Mouse (Mus musculus): ENCODE results near the gene Cdk9. TPM values are rescaled to one million over a fixed set of nuclear protein-coding genes. Genes with fewer than 3 reads are reported as not detected.

Gene Cdk9
- total and polyA plus RNA-seq, 3 experiments, result 30.9 to 125 TPM; not detected in 1

- DNase-seq (ENCODE audit: low read depth, low spot score), result no peak
- H3K4me1 ChIP-seq (ENCODE audit: control insufficient read depth in 1 of 2, insufficient read depth in 2 of 2, low read length in 2 of 2), result no peaks in the 10 kb centered on the region
- H3K9ac ChIP-seq (ENCODE audit: control insufficient read depth, low read depth, low read length, poor library complexity, severe bottlenecking), result no peak overlapping the region
- no peaks in the 10 kb centered on the region for H3K79me2 ChIP-seq (ENCODE audit: control insufficient read depth, insufficient read depth, low read length, poor library complexity)
- peaks cover 0 to 3% of the 10 kb centered on the region in 2 experiments; a peak in 1 of 4 replicates for H3K27me3 ChIP-seq (ENCODE audit: control insufficient read depth in 1 of 2, insufficient read depth in 2 of 2, low read length in 2 of 2)
- H3K4me3 ChIP-seq (ENCODE audit: control insufficient read depth in 1 of 2, insufficient read depth in 1 of 2, low read depth in 2 of 2, low read length in 2 of 2), result no peak overlapping the region
- no peaks in the 10 kb centered on the region for H3K9me3 ChIP-seq (replicated peaks; ENCODE audit: insufficient read depth, low read length)
- no peak for TF ChIP-seq ZC3H11A (IDR thresholded peaks at IDR 0.05; ENCODE audit: low read depth, low read length)
- no peak for TF ChIP-seq TAL1 (IDR thresholded peaks at IDR 0.05; ENCODE audit: low read length)
- TF ChIP-seq RCOR1 (IDR thresholded peaks at IDR 0.05; ENCODE audit: low read depth, low read length), result no peak
- no peak for TF ChIP-seq KAT2A (conservative IDR thresholded peaks at IDR 0.05; ENCODE audit: low read depth, low read length)
- TF ChIP-seq TBP (IDR thresholded peaks at IDR 0.05; ENCODE audit: low read depth, low read length), result no peak
- no peak for TF ChIP-seq USF1 (IDR thresholded peaks at IDR 0.05; ENCODE audit: low read depth, low read length)
- TF ChIP-seq MAFK (IDR thresholded peaks at IDR 0.05; ENCODE audit: borderline replicate concordance, low read depth, low read length), result no peak
- TF ChIP-seq USF2 (IDR thresholded peaks at IDR 0.05; ENCODE audit: borderline replicate concordance in 1 of 2, insufficient read depth in 1 of 2, low read depth in 1 of 2, low read length in 2 of 2), result no peak
- TF ChIP-seq GABPA (IDR thresholded peaks at IDR 0.05; ENCODE audit: low read depth, low read length), result no peak
- TF ChIP-seq CHD1 (IDR thresholded peaks at IDR 0.05; ENCODE audit: low read depth, low read length), result no peak
- no peak for TF ChIP-seq CTCF (IDR thresholded peaks at IDR 0.05 in 2 of 3, conservative IDR thresholded peaks at IDR 0.05 in 1 of 3; ENCODE audit: control insufficient read depth in 1 of 3, insufficient read depth in 1 of 3, low read depth in 2 of 3, low read length in 3 of 3, poor library complexity in 1 of 3, severe bottlenecking in 1 of 3)
- TF ChIP-seq JUND (IDR thresholded peaks at IDR 0.05; ENCODE audit: low read depth, low read length), result no peak
- TF ChIP-seq EP300 (IDR thresholded peaks at IDR 0.05; ENCODE audit: low read depth in 1 of 2, low read length in 2 of 2), result no peak
- TF ChIP-seq ZMIZ1 (IDR thresholded peaks at IDR 0.05; ENCODE audit: low read depth, low read length), result no peak
- H3K36me3 ChIP-seq (ENCODE audit: control insufficient read depth in 1 of 2, insufficient read depth in 2 of 2, low read length in 2 of 2), result no peaks in the 10 kb centered on the region
- H3K27ac ChIP-seq (ENCODE audit: control insufficient read depth, low read depth, low read length), result no peak overlapping the region
Observed at GRCm38 (mm10) chr2:32737008-32737407, 24.1 kb upstream of the Cdk9 start.

GRCm38 (mm10) chr2:32736306-32736829, 23.5 kb upstream of the Cdk9 start:
- no peak for DNase-seq (ENCODE audit: low read depth, low spot score)
- H3K27me3 ChIP-seq (ENCODE audit: control insufficient read depth in 1 of 2, insufficient read depth in 2 of 2, low read length in 2 of 2), result peaks cover 0 to 3% of the 10 kb centered on the region in 2 experiments; a peak in 1 of 4 replicates
- no peak overlapping the region for H3K4me3 ChIP-seq (ENCODE audit: control insufficient read depth in 1 of 2, insufficient read depth in 1 of 2, low read depth in 2 of 2, low read length in 2 of 2)
- H3K4me1 ChIP-seq (ENCODE audit: control insufficient read depth in 1 of 2, insufficient read depth in 2 of 2, low read length in 2 of 2), result no peaks in the 10 kb centered on the region
- H3K9me3 ChIP-seq (replicated peaks; ENCODE audit: insufficient read depth, low read length), result no peaks in the 10 kb centered on the region
- H3K9ac ChIP-seq (ENCODE audit: control insufficient read depth, low read depth, low read length, poor library complexity, severe bottlenecking), result no peak overlapping the region
- no peaks in the 10 kb centered on the region for H3K79me2 ChIP-seq (ENCODE audit: control insufficient read depth, insufficient read depth, low read length, poor library complexity)
- TF ChIP-seq ZKSCAN1 (IDR thresholded peaks at IDR 0.05; ENCODE audit: low read depth, low read length), result no peak
- TF ChIP-seq NRF1 (IDR thresholded peaks at IDR 0.05; ENCODE audit: insufficient read depth, low read depth, low read length, poor library complexity, severe bottlenecking), result no peak
- TF ChIP-seq POLR2AphosphoS2 (IDR thresholded peaks at IDR 0.05; ENCODE audit: low read length), result no peak
- no peak for TF ChIP-seq MAZ (IDR thresholded peaks at IDR 0.05; ENCODE audit: low read depth, low read length)
- no peak for TF ChIP-seq MEF2A (IDR thresholded peaks at IDR 0.05; ENCODE audit: extremely low read depth, insufficient replicate concordance, low read depth, low read length, poor library complexity, severe bottlenecking)
- no peak for TF ChIP-seq TBP (IDR thresholded peaks at IDR 0.05; ENCODE audit: low read depth, low read length)
- no peak for TF ChIP-seq ELF1 (IDR thresholded peaks at IDR 0.05; ENCODE audit: low read depth, low read length)
- TF ChIP-seq GABPA (IDR thresholded peaks at IDR 0.05; ENCODE audit: low read depth, low read length), result no peak
- TF ChIP-seq MYC (IDR thresholded peaks at IDR 0.05; ENCODE audit: low read depth, low read length), result no peak
- no peak for TF ChIP-seq ZC3H11A (IDR thresholded peaks at IDR 0.05; ENCODE audit: low read depth, low read length)
- no peak for TF ChIP-seq EP300 (IDR thresholded peaks at IDR 0.05; ENCODE audit: low read depth in 1 of 2, low read length in 2 of 2)
- no peak for TF ChIP-seq SMC3 (IDR thresholded peaks at IDR 0.05; ENCODE audit: low read depth, low read length)
- TF ChIP-seq CTCF (IDR thresholded peaks at IDR 0.05 in 2 of 3, conservative IDR thresholded peaks at IDR 0.05 in 1 of 3; ENCODE audit: control insufficient read depth in 1 of 3, insufficient read depth in 1 of 3, low read depth in 2 of 3, low read length in 3 of 3, poor library complexity in 1 of 3, severe bottlenecking in 1 of 3), result no peak
- no peak for TF ChIP-seq TCF12 (IDR thresholded peaks at IDR 0.05; ENCODE audit: low read depth, low read length)
- TF ChIP-seq MYB (IDR thresholded peaks at IDR 0.05; ENCODE audit: low read depth, low read length), result no peak
- no peak for TF ChIP-seq E2F4 (IDR thresholded peaks at IDR 0.05; ENCODE audit: borderline replicate concordance, low read depth, low read length)
- no peak overlapping the region for H3K27ac ChIP-seq (ENCODE audit: control insufficient read depth, low read depth, low read length)
- H3K36me3 ChIP-seq (ENCODE audit: control insufficient read depth in 1 of 2, insufficient read depth in 2 of 2, low read length in 2 of 2), result no peaks in the 10 kb centered on the region
